Mouse (Mus musculus) left cerebral cortex, adult 8-10 months (tissue): Measurements from ENCODE around the gene Sympk. TPM values are rescaled to one million over a fixed set of nuclear protein-coding genes. Genes with fewer than 3 reads are reported as not detected.

ENCODE experiments used
- microRNA-seq, 2 experiments: library from miRNA; unstranded; fragments of <30 nt; microRNA quantifications; one replicate each; pipeline ENCODE4 v1.2.0; 2022
- total RNA-seq, 4 experiments: library from RNA; stranded (reverse); gene quantifications; 2 replicates each; pipeline ENCODE4 v1.2.4; 2022

The Sympk gene
- total RNA-seq, 4 experiments from 2014 or later = 104 to 113 (median 111) TPM

Small RNA genes within 50 kb of the gene (microRNA-seq; reads per million reads assigned to microRNA genes)
- 2.0 to 4.4 reads per million in 2 experiments for gene Mir3100

Other genes starting within 250 kb of the Sympk start
- gene Psg19, start 225.9 kb upstream of the Sympk start, total RNA-seq = not detected
- not detected for gene Psg17, start 202.8 kb upstream of the Sympk start, total RNA-seq
- gene Mill2, start 184.4 kb upstream of the Sympk start, total RNA-seq = 1 to 10 TPM; 1.5 to 2.2 (median 1.9) TPM
- 10 to 100 TPM in 3 of 4 experiments, 1 to 10 TPM in 1; 9.4 to 15.3 (median 12.8) TPM for gene Pglyrp1, start 153.0 kb upstream of the Sympk start, total RNA-seq
- 10 to 100 TPM; 11.5 to 12.8 (median 12.2) TPM for gene Ccdc61, start 114.0 kb upstream of the Sympk start, total RNA-seq
- 10 to 100 TPM; 67.1 to 75.1 (median 69.9) TPM for gene Nova2, start 98.5 kb upstream of the Sympk start, total RNA-seq
- gene Nanos2, start 37.0 kb upstream of the Sympk start, total RNA-seq = 1 to 10 TPM in 2 of 4 experiments, under 1 TPM in 2; 0.53 to 1.3 (median 1.0) TPM
- gene Mypop, start 33.1 kb upstream of the Sympk start, total RNA-seq = 10 to 100 TPM; 54.2 to 60.5 (median 57.6) TPM
- 10 to 100 TPM; 51.2 to 54.1 (median 53.2) TPM for gene Irf2bp1, start 20.3 kb upstream of the Sympk start, total RNA-seq
- gene Foxa3, start 839 bp upstream of the Sympk start, total RNA-seq = not detected
- gene Rsph6a, start 30.3 kb downstream of the Sympk start, total RNA-seq = under 1 TPM in 3 of 4 experiments, not detected in 1; 0.24 to 0.79 (median 0.32) TPM
- gene Dmwd, start 51.9 kb downstream of the Sympk start, total RNA-seq = 100 to 1,000 TPM; 139 to 148 (median 143) TPM
- gene Dmpk, start 59.5 kb downstream of the Sympk start, total RNA-seq = 10 to 100 TPM; 25.0 to 39.7 (median 31.6) TPM
- gene Six5, start 70.2 kb downstream of the Sympk start, total RNA-seq = 1 to 10 TPM; 2.0 to 2.5 (median 2.3) TPM
- under 1 TPM in 3 of 4 experiments, not detected in 1; 0.37 to 0.68 (median 0.48) TPM for gene Gm4969, start 94.0 kb downstream of the Sympk start, total RNA-seq
- gene Fbxo46, start 95.5 kb downstream of the Sympk start, total RNA-seq = 10 to 100 TPM; 13.2 to 15.7 (median 14.2) TPM
- 10 to 100 TPM; 16.5 to 19.2 (median 18.6) TPM for gene Qpctl, start 124.9 kb downstream of the Sympk start, total RNA-seq
- gene Snrpd2, start 125.3 kb downstream of the Sympk start, total RNA-seq = 10 to 100 TPM; 73.5 to 79.4 (median 76.1) TPM
- gene Gipr, start 141.8 kb downstream of the Sympk start, total RNA-seq = 1 to 10 TPM; 1.2 to 2.5 (median 1.5) TPM
- 100 to 1,000 TPM; 159 to 188 (median 167) TPM for gene Eml2, start 152.0 kb downstream of the Sympk start, total RNA-seq
- gene Gpr4, start 188.2 kb downstream of the Sympk start, total RNA-seq = 1 to 10 TPM; 2.2 to 2.7 (median 2.5) TPM
- gene Opa3, start 204.0 kb downstream of the Sympk start, total RNA-seq = 10 to 100 TPM; 40.2 to 46.7 (median 43.1) TPM
- 10 to 100 TPM; 13.6 to 16.9 (median 15.6) TPM for gene Vasp, start 247.4 kb downstream of the Sympk start, total RNA-seq